Mouse (Mus musculus) heart, postnatal 0 days (tissue): ENCODE results near the gene Smarca2. TPM values are rescaled to one million over a fixed set of nuclear protein-coding genes. Genes with fewer than 3 reads are reported as not detected.

Source experiments
- ATAC-seq: fragments of 200-750 bp; cut with Nextera tagmentation; 2 replicates; pipeline ENCODE4 v1.8.0; 2017; ENCODE audit warnings: low read depth, moderate number of reproducible peaks, moderate library complexity; ENCODE audit not compliant: insufficient read depth
- DNase-seq: peaks from one replicate; pipeline ENCODE4 v3.0.0-alpha.2; 2016; ENCODE audit warnings: low spot score
- H3K27ac ChIP-seq: fragments of 300-500 bp; sonication (generic); 2 replicates; pipeline ENCODE4 v1.5.1; 2014; ENCODE audit warnings: low read depth, mild to moderate bottlenecking
- H3K27me3 ChIP-seq: fragments of 300-500 bp; sonication (generic); 2 replicates; pipeline ENCODE4 v1.6.1; 2014; ENCODE audit warnings: low read length, mixed read lengths; ENCODE audit not compliant: control insufficient read depth, insufficient read depth
- H3K36me3 ChIP-seq: fragments of 300-500 bp; sonication (generic); replicated peaks from 2 replicates; pipeline ENCODE4 v1.6.1; 2014; ENCODE audit warnings: low read length, mixed read lengths; ENCODE audit not compliant: control insufficient read depth, insufficient read depth
- H3K4me1 ChIP-seq: fragments of 300-500 bp; sonication (generic); 2 replicates; pipeline ENCODE4 v1.6.1; 2014; ENCODE audit warnings: antibody characterized with exemption; ENCODE audit not compliant: control insufficient read depth, insufficient read depth
- H3K4me2 ChIP-seq: fragments of 300-500 bp; sonication (generic); 2 replicates; pipeline ENCODE4 v1.6.1; 2014; ENCODE audit warnings: low read depth, mild to moderate bottlenecking, low read length, moderate library complexity
- H3K4me3 ChIP-seq: fragments of 300-500 bp; sonication (generic); 2 replicates; pipeline ENCODE4 v1.5.1; 2014; ENCODE audit warnings: low read depth, low read length
- H3K9ac ChIP-seq: fragments of 300-500 bp; sonication (generic); replicated peaks from 2 replicates; pipeline ENCODE4 v1.6.1; 2014; ENCODE audit warnings: low read depth, low read length, mixed read lengths
- H3K9me3 ChIP-seq: fragments of 300-500 bp; sonication (generic); replicated peaks from 2 replicates; pipeline ENCODE4 v1.6.1; 2016; ENCODE audit warnings: low read length; ENCODE audit not compliant: control insufficient read depth
- CTCF ChIP-seq: IDR thresholded peaks from 2 replicates; pipeline ENCODE4 v1.5.1; 2016; ENCODE audit warnings: antibody characterized with exemption, control low read depth, low read depth
- EP300 ChIP-seq: IDR thresholded peaks from 2 replicates; pipeline ENCODE4 v1.6.1; 2016; ENCODE audit warnings: antibody characterized with exemption, low read depth
- WGBS: fragments of 180-500 bp; shearing (Covaris S2); extraction: QIAGEN DNeasy Blood & Tissue Kit; methylation state at CpG from one replicate; pipeline ENCODE4 v1.1.7; 2014; 5-methylcytosine and 5-hydroxymethylcytosine counted together
- polyA plus RNA-seq: library from polyadenylated mRNA; unstranded; fragments of >200 nt; fragmentation: Nextera tagmentation; extraction: Ambion mirVana; gene quantifications from 2 replicates; pipeline ENCODE4 v1.2.1, GENCODE M21; 2015
- total RNA-seq: library from RNA; depleted of rRNA; stranded (reverse); fragments of >200 nt; gene quantifications from 2 replicates; pipeline ENCODE4 v1.2.3, GENCODE M21; 2014; ENCODE audit warnings: low replicate concordance

Smarca2 gene
- total and polyA plus RNA-seq, 2 experiments from 2014 or later, result 21.7 to 50.1 TPM

DNA sequence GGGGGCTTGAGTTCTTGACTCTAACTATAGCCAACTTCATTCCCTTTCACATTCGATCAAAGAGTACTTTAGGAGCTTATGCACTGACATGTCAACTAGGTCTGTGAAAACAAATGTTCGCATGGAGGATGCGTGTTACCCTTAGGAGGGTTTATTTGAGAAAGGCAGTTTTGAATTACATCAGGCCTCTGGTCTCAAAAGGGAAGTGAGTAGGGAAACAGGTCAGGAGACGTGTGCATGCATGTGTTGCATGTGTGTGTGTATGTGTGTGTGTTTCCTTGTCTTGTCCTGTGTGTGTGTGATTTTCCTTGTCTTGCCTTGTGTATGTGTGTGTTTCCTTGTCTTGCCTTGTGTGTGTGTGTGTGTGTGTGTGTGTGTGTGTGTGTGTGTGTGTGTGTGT, 39.1 kb downstream of the Smarca2 start:
- Histone ChIP-seq H3K9ac (no peak overlapping the region), H3K27ac (no peak overlapping the region), H3K4me2 (no peak overlapping the region), H3K36me3 (peaks cover 23% of the 10 kb centered on the region), H3K4me1 (peaks cover 14% of the 10 kb centered on the region), H3K4me3 (no peak overlapping the region), H3K9me3 (no peaks in the 10 kb centered on the region), H3K27me3 (no peaks in the 10 kb centered on the region)
- no peak for TF ChIP-seq EP300
- TF ChIP-seq CTCF, result no peak
- DNase-seq (no peak), ATAC-seq (no peak)
- WGBS, result 85% methylated on average over 4 of the region's 4 CpGs

DNA sequence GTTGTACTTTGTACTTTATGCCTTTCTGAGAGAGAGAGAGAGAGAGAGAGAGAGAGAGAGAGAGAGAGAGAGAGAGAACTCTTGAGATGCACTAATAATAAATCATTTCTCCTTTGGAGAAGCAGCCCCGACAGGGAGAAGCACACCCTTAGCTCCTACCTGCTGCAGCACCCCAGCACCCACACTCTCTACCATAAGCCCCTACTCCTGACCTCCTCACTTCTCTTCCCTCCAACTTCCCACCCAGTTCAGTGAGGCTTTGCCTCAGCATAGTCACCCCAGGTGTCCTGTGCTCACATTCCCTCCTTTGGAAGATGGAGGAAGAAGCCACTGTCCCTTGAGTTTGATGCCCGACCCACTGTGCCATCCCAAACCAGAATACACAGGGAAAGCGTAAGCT, 40.2 kb downstream of the Smarca2 start:
- WGBS, result 75% methylated on average over 3 of the region's 3 CpGs
- Histone ChIP-seq H3K4me1 (peaks cover 14% of the 10 kb centered on the region), H3K36me3 (peaks cover 32% of the 10 kb centered on the region), H3K27me3 (no peaks in the 10 kb centered on the region), H3K27ac (no peak overlapping the region), H3K4me2 (no peak overlapping the region), H3K9ac (no peak overlapping the region), H3K4me3 (no peak overlapping the region), H3K9me3 (no peaks in the 10 kb centered on the region)
- DNase-seq (no peak), ATAC-seq (no peak)
- TF ChIP-seq CTCF (no peak), EP300 (no peak)

DNA sequence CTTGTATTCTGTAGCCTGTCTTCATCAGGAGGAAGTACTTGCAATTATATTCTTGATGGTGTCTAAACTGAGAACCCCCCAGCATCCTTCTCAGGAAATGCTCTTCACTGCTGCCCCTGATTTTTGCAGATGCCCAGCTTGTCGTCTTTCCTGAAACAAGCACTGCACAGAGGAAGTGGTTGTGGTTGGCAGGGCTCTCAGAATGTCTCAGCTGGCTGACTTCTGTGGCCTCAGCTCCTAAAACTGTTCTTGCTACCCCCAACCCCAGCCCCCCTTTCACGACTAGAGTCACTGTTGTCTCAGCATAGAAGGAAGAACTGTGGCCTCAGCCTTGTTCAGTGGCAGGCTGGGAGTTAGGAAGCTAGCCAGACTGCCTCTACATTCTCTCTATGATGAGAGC, 41.3 kb downstream of the Smarca2 start:
- DNase-seq (no peak), ATAC-seq (no peak)
- peaks cover 14% of the 10 kb centered on the region for H3K4me1 ChIP-seq
- H3K9ac ChIP-seq, result no peak overlapping the region
- TF ChIP-seq EP300 (no peak), CTCF (no peak)
- H3K9me3 ChIP-seq, result no peaks in the 10 kb centered on the region
- no peak overlapping the region for H3K4me2 ChIP-seq
- H3K36me3 ChIP-seq, result peaks cover 28% of the 10 kb centered on the region; the same call in 1 of the 2 replicates
- 36% methylated on average over 2 of the region's 2 CpGs for WGBS
- no peak overlapping the region for H3K27ac ChIP-seq
- no peaks in the 10 kb centered on the region for H3K27me3 ChIP-seq
- H3K4me3 ChIP-seq, result no peak overlapping the region

DNA sequence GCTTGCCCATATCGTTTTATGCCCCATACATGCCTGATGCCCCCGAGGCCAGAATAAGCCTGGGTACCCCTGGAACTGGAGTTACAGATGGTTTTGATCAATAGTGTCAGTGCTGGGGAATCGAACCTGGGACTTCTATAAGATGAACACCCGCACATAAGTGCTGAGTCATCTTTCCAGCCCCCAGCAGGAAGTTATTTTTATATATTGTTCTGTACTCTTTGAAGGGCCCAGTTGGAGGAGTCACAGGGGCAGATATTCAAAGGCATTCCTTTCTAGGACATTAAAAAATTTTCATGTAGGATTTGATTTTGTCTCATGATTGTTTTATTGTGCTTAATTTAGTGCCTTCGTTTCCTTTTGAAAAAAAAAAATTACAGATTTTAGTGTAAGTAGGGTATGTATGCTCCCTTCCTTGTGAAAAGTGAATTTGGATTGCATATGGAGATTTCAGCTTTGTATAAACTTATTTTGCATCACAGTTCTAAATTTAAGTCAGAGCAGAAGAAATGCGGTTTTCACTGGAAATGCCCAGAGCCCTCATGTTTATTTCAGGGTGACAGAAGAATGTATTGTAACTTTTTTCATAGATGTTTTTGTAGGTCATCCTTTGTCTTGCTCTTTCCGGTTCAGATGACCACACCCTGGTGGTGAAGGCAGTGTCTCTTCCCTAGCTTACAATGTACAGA, 45.9 kb downstream of the Smarca2 start:
- no peak for DNase-seq
- Histone ChIP-seq H3K4me1 (no peaks in the 10 kb centered on the region), H3K9me3 (no peaks in the 10 kb centered on the region), H3K36me3 (peaks cover 48% of the 10 kb centered on the region), H3K4me2 (no peak overlapping the region), H3K9ac (no peak overlapping the region), H3K27ac (no peak overlapping the region), H3K4me3 (no peak overlapping the region), H3K27me3 (no peaks in the 10 kb centered on the region)
- ATAC-seq, result no peak
- WGBS, result 84% methylated on average over 7 of the region's 7 CpGs
- no peak for TF ChIP-seq EP300
- no peak for TF ChIP-seq CTCF

DNA sequence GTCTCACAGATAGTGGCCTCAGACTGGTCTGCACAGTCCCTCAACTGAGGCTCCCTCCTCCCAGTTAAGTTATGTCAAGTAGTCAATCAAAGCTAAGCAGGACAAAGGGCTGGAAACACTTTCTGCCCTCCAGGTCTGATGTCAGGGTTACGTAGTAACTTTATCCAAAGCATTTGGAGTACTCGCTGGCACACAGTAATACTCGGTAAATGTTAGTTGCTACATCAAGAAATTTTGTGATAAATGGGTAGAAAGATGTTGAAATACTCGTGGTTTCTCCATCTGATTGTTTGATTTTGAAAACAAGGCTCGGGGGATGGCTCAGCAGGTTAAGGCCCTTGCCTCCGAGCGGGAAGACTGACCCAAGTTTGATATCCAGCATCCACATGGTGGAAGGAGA, 53.5 kb downstream of the Smarca2 start:
- DNase-seq (no peak), ATAC-seq (no peak)
- Histone ChIP-seq H3K36me3 (peaks cover 10% of the 10 kb centered on the region), H3K27ac (no peak overlapping the region), H3K27me3 (no peaks in the 10 kb centered on the region), H3K9me3 (no peaks in the 10 kb centered on the region), H3K4me1 (no peaks in the 10 kb centered on the region), H3K9ac (no peak overlapping the region), H3K4me3 (no peak overlapping the region), H3K4me2 (no peak overlapping the region)
- TF ChIP-seq EP300 (no peak), CTCF (no peak)
- WGBS, result 80% methylated on average over 7 of the region's 7 CpGs

DNA sequence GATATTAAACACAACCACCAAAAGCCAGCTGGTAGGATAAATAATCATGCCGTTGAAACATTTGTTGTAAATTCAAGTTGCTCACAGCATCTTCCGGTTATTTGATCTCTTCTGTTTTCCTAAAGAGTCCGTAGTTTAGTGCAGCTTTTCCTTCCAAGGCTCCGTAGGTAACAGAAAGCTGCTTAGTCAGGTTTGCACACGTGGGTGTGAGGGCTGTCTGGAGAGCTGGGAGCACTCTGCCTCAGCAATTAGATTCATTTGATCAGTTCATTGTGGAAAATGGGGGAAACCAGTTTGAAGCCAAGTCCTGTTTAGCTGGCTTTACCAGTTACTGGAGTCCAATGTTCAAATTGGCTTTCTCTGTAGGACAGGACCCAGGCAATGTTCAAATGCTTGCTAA, 55.1 kb downstream of the Smarca2 start:
- H3K27me3 ChIP-seq, result no peaks in the 10 kb centered on the region
- no peak overlapping the region for H3K9ac ChIP-seq
- TF ChIP-seq EP300 (no peak), CTCF (no peak)
- H3K27ac ChIP-seq, result no peak overlapping the region
- H3K4me1 ChIP-seq, result no peaks in the 10 kb centered on the region
- peaks cover 5% of the 10 kb centered on the region for H3K36me3 ChIP-seq
- DNase-seq (no peak), ATAC-seq (no peak)
- H3K4me3 ChIP-seq, result no peak overlapping the region
- WGBS, result 87% methylated on average over 5 of the region's 5 CpGs
- H3K9me3 ChIP-seq, result no peaks in the 10 kb centered on the region
- H3K4me2 ChIP-seq, result no peak overlapping the region
